Mouse (Mus musculus): ENCODE measurements at regions not wholly inside any gene's neighbourhood (a gene's known extent, or its start where the extent isn't known, plus 50 kb on each side); places are given as distances from the start of the nearest gene placed in this dataset.

DNA sequence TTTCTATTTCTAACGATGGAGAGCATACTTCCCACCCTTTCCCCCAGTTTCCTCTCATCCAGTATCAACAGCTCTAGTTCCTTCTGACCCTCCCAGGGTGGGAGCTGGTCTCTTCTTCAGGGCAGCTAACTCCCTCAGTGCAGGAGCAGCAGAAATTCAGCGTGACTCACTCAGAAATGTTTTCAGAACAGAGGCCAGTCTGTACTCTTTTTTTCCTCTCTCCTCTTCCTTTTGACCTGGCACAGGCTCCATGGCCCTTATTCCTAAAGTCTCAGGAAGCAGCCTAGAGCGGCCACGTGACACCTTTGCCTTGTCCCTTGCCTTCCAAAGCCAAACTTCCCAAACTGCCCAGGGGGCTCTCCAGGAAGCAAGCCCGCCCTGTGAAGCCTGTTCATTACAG lies 55.4 kb downstream of the Pja1 start:
- no peak for DNase-seq (ENCODE audit: low read depth, low spot score)

DNA sequence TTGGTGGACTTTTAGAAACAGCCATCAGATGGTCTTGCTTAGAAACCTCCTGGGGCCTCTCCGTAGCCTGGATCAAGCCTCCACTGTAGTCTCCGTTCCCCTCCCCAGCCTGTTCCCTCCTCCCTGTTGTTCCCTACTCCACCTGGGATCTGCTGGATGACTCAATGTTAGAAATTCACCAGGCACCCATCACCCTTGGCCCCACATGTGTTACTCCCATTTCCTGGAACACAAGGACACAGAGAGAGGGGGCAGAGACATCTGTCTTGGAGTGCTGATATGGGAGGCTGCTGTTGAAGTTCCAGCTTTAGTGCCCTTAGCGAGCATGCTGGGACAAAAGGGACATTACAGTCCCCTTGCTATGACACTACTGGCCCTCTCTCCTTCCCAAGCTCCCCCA lies 60.1 kb downstream of the Pja1 start:
- no peak for DNase-seq (ENCODE audit: low read depth, low spot score)

DNA sequence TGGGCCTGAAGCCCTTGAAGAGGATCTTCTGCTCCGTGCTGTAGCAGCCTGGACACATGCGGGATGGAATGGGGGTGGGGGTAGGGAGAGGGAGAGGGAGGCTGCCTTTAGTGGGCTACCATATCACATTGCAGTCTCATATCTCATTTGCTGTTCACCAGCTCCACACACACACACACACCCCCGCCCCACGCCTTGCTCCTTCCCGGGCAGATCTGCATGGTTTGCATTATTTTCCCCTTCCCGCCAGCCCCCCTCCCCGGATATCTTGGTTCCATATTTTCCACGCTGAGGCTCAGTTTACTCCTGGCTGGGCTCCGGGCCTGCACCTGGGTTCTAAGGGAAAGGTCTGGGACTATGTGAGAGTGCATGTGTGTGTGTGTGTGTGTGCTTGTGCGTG lies 61.2 kb downstream of the Pja1 start:
- no peak for DNase-seq (ENCODE audit: low read depth, low spot score)

GRCm38 (mm10) chrX:99409331-99409730 lies 61.7 kb downstream of the Pja1 start:
- no peak for DNase-seq (ENCODE audit: low read depth, low spot score)

DNA sequence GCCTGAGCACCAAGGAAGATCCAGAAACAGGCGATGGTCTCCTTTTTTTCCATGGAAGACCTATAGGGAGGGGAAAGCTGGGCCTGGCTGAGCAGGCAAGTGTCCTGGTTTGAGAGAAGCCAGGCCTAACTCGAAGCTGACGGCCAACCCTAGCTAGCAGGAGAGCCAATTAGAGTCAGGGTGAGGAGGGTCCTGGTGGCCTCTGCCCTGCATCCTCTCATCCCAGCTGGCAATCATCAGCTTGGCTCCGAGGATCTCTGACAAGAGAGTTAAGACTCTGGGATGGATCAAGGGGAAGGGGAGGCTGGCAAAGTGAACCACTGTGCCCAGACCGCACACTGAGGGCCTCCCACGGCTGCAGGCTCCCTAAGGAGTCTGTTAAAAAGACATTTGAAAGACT lies 62.3 kb downstream of the Pja1 start:
- DNase-seq (ENCODE audit: low read depth, low spot score): no peak

GRCm38 (mm10) chrX:99405843-99406242 lies 65.2 kb downstream of the Pja1 start:
- no peak for DNase-seq (ENCODE audit: low read depth, low spot score)

DNA sequence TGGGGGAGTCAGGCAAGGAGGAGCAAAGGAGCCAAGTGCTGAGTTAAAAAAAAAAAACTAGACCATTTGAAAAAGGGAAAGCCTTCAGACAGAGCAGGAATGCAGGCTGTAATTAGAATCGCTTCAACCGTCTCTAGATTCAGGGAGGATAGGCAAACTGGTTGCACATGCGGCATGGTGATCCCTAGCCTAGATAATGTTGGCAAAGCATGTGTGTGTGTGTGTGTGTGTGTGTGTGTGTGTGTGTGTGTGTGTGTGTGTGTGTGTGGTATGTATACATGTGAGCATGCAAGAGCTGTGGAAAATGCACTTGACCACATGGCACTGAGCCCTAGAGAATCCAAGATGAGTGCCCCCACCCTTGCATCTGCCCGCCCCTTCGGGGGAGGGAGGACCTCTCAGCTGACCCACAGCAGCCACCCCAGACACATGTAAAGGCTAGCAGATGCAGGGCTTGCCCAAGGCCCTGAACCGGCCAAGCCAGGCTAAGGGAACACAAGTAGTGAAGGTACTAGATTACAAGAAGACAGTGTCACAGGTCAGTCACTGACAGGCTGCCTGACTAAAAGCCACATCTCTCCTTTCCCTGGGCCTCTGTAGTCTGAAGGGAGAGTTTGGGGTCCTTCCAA lies 67.4 kb downstream of the Pja1 start:
- no peak for DNase-seq (ENCODE audit: low read depth, low spot score)

DNA sequence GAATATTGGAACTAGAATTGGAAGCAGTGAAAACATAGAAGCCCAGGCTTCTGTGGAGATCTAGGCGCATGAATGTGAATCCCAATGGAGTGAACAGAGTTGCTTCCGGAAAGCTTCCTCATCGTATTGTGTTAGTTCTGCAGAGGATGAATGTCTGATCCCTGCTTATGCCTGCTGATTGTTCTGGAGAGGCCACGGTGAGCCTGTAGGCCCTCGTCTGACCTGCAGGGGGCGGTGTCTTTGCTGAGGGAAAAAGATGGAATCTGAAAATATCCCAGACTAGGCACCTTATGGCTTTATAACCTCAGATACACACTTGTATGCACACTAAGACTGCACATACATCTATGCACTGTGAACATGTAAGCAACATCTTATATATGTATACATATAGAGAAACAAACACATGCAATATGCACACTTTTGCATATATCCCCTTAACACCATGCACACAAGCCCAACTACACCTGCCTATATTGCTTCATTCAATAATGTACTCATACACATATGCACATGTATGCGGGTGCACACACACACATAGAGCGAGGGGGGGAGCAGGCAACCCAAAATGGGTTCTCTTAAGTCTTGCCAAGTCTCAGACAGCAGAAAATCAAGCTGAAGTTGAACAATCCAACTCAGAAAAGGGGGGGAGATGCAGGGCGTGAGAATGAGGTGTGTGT lies 68.1 kb downstream of the Pja1 start:
- no peak for DNase-seq (ENCODE audit: low read depth, low spot score)

GRCm38 (mm10) chrX:99397344-99397743 lies 73.7 kb downstream of the Pja1 start:
- no peak for DNase-seq (ENCODE audit: low read depth, low spot score)

GRCm38 (mm10) chrX:99396180-99396579 lies 74.9 kb downstream of the Pja1 start:
- no peak for DNase-seq (ENCODE audit: low read depth, low spot score)

DNA sequence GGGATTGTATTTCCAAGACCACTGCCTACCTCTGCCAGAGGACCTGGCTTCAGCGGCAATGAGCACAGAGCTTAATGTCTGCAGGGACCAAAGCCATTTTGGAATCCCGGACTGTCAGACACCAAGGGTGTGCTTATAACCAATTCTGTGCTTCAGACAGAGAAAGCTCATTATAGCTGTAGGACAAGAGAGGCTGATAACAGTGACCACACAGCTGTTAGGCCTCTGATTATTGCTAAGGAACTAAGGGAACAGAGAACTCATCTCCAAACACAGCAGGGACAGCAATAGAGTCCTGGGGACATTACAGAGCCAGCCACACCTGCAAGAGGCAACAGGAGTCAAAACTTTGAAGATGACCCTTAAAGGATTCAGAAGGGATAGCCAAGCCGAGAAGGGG lies 76.0 kb downstream of the Pja1 start:
- DNase-seq (ENCODE audit: low read depth, low spot score): no peak

- no peak for DNase-seq (ENCODE audit: low read depth, low spot score)
Observed at GRCm38 (mm10) chrX:99391628-99392027, 79.4 kb downstream of the Pja1 start.

DNA sequence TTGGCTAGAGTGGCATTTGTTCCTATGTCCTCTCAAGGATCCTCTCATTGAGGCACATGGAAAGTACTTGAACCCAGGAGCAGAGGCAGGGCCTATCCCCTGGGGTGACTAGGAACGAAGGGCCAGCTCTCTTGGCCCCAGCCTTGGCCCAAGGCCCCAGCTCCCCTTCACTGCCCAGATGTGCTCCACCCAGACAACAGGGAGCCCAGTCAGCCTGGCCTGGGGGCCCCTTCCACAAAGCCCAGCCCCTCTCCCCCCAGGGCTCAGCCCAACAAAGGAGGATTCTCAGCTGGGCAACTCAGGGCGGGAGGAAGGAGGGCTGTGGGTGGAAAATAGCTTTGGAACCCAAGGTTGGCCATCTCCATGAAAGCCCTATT lies 80.6 kb downstream of the Pja1 start:
- no peak for DNase-seq (ENCODE audit: low read depth, low spot score)

DNA sequence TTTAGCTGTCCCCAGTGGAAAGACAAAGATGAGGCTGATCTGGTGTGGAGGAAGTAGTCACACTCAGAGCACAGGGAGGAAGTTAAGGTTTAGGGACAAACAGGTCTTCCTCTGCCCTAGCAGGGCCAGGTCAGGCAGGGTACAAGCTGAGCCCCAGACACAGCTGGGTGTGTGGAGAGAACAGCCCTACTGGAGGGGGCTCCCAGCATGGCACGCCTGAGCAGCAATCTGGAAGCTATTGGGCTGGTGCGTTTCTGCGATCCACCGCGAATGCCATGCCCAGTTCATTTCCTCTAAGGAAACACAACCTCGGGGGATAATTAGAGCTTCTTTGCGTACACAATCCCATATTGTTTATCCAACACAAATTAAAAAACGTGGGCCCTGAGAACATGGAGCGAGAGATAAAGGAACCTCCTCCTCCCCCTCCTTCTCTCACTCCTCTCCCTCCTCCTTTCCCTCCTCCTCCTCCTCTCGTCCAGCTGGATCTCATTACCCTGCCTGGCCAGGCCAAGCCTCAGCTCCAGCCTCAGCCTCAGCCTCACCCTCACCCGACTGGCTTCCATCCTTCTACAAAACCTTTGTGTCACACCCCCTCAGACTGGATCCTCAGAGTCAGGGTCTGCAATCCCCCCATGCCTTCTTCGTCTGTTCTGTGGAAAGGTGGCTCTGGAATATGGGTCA lies 81.2 kb downstream of the Pja1 start:
- no peak for DNase-seq (ENCODE audit: low read depth, low spot score)

DNA sequence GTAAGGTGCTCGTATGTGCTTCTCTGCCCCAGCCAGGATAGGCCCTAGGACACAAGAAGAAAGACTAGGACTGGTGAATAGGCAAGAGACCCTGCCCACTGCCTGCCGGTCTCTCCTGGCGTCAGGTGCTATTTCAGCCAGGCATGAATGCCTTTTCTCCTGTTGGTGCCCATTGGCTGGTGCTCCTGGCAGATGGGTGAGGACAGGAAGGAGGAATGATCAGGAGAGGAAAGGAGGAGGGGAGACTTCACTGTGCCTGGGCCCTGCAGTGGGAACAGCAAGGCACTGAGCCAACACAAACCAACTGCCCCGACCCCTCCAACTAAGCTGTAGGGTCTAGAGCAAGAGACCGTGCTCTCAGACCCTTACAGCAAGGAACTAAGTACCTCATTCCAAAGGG lies 100.4 kb downstream of the Pja1 start:
- DNase-seq (ENCODE audit: low read depth, low spot score): no peak

- DNase-seq (ENCODE audit: low read depth, low spot score): no peak
Observed at GRCm38 (mm10) chrX:99369258-99369900, 101.7 kb downstream of the Pja1 start.

DNA sequence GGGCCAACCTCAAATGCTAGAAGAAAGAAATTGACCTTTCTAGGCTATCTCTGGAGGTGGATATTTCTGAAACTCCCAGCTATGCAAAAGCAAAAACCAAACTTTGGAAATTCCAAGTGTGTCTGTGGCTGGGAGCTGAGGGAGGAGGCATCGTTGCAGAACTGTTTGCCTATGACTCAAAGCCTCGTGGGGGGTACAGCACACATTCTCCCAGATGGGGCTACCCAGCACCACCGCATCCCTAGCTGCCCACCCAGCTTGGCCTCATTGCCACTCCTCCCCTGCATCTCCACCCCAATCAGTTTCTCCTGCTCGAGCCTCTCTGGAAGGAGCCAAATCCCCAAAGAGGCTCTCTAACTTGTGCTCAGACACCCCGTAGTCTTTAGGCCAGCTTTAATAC lies 107.0 kb downstream of the Pja1 start:
- DNase-seq (ENCODE audit: low read depth, low spot score): no peak

- DNase-seq (ENCODE audit: low read depth, low spot score): no peak
Observed at GRCm38 (mm10) chrX:99360095-99360890, 110.8 kb downstream of the Pja1 start.

- no peak for DNase-seq (ENCODE audit: low read depth, low spot score)
Observed at GRCm38 (mm10) chrX:99358784-99359183, 112.3 kb downstream of the Pja1 start.

- no peak for DNase-seq (ENCODE audit: low read depth, low spot score)
Observed at GRCm38 (mm10) chrX:99358051-99358617, 112.9 kb downstream of the Pja1 start.

DNA sequence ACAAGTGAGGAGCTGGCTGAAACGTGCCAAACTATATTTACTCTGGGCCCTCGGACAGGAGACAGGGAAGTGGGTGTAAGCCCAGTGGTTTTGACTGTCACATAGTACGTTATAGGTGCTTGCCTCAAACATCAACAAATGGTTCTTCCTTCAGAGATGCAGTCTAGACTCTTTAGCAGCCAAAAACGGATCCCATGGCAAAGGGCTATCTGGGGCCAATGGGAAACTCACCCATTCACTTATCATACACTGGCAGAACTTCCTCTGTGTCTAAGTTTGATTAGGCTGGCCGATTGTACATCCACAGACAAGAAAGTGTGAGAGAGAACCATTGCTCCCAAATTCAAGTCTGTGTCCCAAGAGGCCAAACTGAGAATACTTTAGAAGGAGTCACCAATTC lies 115.9 kb downstream of the Pja1 start:
- DNase-seq (ENCODE audit: low read depth, low spot score): no peak

DNA sequence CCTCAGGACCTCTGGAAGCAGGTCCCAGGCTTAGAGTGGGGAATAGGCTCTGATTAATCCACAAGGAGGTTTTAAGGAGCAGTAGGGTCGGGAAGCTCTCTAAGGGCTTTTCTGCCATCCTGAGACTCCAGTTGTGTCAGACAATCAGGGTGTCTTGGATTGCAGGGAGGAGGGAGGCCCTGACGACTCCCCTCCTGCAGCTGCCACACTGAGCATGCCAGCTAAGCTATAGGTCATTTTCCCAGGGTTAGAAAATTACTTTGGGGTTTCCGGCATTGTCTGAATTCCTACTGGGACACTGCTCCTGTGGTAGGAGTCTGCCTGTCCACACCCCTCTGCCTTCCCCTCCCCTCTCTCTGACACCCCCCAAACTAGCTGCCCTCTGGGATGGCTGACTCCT lies 120.8 kb downstream of the Pja1 start:
- no peak for DNase-seq (ENCODE audit: low read depth, low spot score)
